Mouse (Mus musculus): ENCODE results near the gene Abhd17c. TPM values are rescaled to one million over a fixed set of nuclear protein-coding genes. Genes with fewer than 3 reads are reported as not detected.

Abhd17c gene
- polyA plus RNA-seq, 1 experiment = 57.3 TPM

- Histone ChIP-seq H3K9me3 (replicated peaks; ENCODE audit: control insufficient read depth, insufficient read depth, low read length, poor library complexity, severe bottlenecking) (no peaks in the 10 kb centered on the region), H3K36me3 (ENCODE audit: control insufficient read depth, insufficient read depth, low read length, poor library complexity, severe bottlenecking) (no peaks in the 10 kb centered on the region), H3K4me3 (ENCODE audit: low read depth, low read length) (no peak overlapping the region), H3K9ac (ENCODE audit: low read depth, poor library complexity, severe bottlenecking) (no peak overlapping the region), H3K27ac (ENCODE audit: insufficient read depth, low read length) (no peak overlapping the region), H3K4me1 (ENCODE audit: control insufficient read depth, insufficient read depth, low read length) (no peaks in the 10 kb centered on the region), H3K27me3 (ENCODE audit: control insufficient read depth, insufficient read depth, low read length, poor library complexity, severe bottlenecking) (no peaks in the 10 kb centered on the region)
- TF ChIP-seq CTCF (IDR thresholded peaks at IDR 0.05; ENCODE audit: low read depth, low read length) (no peak), POLR2A (IDR thresholded peaks at IDR 0.05; ENCODE audit: insufficient read depth, low read length) (no peak), EP300 (IDR thresholded peaks at IDR 0.05; ENCODE audit: insufficient read depth, low read depth, low read length) (no peak)
Observed at GRCm38 (mm10) chr7:84171177-84171787, 19.6 kb upstream of the Abhd17c start.

DNA sequence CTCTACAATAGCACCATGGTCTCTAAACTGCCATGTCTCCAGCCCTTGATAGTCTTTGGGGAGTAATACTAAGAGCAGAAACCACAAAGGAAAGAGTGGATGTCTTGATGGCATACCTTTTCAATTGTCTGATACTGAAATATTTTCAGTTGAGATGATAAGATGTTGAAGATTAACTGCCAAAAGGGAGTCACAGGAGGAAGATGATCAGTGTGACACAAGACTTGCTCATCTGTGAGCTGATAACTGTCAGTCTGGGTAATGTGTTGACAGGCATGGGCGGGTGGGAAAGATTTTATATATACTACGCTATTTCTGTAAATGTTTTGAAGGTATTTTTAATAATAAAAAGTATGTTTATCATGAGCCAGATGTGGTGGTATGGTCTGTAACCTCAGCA is 16.7 kb upstream of the Abhd17c start:
- Histone ChIP-seq H3K36me3 (ENCODE audit: control insufficient read depth, insufficient read depth, low read length, poor library complexity, severe bottlenecking) (no peaks in the 10 kb centered on the region), H3K9ac (ENCODE audit: low read depth, poor library complexity, severe bottlenecking) (no peak overlapping the region), H3K27me3 (ENCODE audit: control insufficient read depth, insufficient read depth, low read length, poor library complexity, severe bottlenecking) (no peaks in the 10 kb centered on the region), H3K4me1 (ENCODE audit: control insufficient read depth, insufficient read depth, low read length) (no peaks in the 10 kb centered on the region), H3K27ac (ENCODE audit: insufficient read depth, low read length) (no peak overlapping the region), H3K9me3 (replicated peaks; ENCODE audit: control insufficient read depth, insufficient read depth, low read length, poor library complexity, severe bottlenecking) (no peaks in the 10 kb centered on the region), H3K4me3 (ENCODE audit: low read depth, low read length) (no peak overlapping the region)
- TF ChIP-seq CTCF (IDR thresholded peaks at IDR 0.05; ENCODE audit: low read depth, low read length) = no peak
- TF ChIP-seq EP300 (IDR thresholded peaks at IDR 0.05; ENCODE audit: insufficient read depth, low read depth, low read length) = no peak
- no peak for TF ChIP-seq POLR2A (IDR thresholded peaks at IDR 0.05; ENCODE audit: insufficient read depth, low read length)

DNA sequence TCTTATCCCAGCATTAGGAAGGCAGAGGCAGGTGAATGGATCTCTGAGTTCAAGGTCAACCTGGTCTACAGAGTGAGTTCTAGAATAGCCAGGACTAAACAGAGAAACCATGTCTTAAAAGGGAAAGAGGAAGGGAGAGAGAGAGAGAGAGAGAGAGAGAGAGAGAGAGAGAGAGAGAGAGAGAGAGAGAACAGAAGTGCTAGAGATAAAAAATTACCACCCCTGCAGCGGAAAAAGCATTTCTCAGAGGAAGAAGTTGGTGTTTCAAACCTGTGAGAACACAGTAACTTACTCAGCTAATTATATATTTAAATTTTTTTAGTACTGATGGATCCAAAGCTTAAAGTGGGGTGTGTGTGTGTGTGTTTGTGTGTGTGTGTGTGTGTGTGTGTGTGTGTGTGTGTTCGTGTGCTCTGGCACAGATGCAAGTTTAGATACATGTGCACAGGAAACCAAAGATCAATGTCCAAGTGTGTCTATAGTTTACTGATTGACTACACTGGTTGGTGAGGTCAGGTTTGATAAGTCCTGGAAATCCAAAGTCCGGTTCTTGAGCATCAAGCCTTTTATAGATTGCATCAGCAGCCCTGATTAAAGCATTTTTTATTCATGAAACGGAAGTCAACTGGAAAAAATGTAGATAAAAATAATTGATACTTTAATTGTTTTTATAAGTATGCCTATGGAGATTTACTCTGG is 15.2 kb upstream of the Abhd17c start:
- TF ChIP-seq CTCF (IDR thresholded peaks at IDR 0.05; ENCODE audit: low read depth, low read length) = no peak
- no peak for TF ChIP-seq POLR2A (IDR thresholded peaks at IDR 0.05; ENCODE audit: insufficient read depth, low read length)
- no peak for TF ChIP-seq EP300 (IDR thresholded peaks at IDR 0.05; ENCODE audit: insufficient read depth, low read depth, low read length)
- Histone ChIP-seq H3K4me1 (ENCODE audit: control insufficient read depth, insufficient read depth, low read length) (no peaks in the 10 kb centered on the region), H3K36me3 (ENCODE audit: control insufficient read depth, insufficient read depth, low read length, poor library complexity, severe bottlenecking) (no peaks in the 10 kb centered on the region), H3K9ac (ENCODE audit: low read depth, poor library complexity, severe bottlenecking) (no peak overlapping the region), H3K4me3 (ENCODE audit: low read depth, low read length) (no peak overlapping the region), H3K27ac (ENCODE audit: insufficient read depth, low read length) (no peak overlapping the region), H3K9me3 (replicated peaks; ENCODE audit: control insufficient read depth, insufficient read depth, low read length, poor library complexity, severe bottlenecking) (no peaks in the 10 kb centered on the region), H3K27me3 (ENCODE audit: control insufficient read depth, insufficient read depth, low read length, poor library complexity, severe bottlenecking) (no peaks in the 10 kb centered on the region)

GRCm38 (mm10) chr7:84166007-84166406 is 14.3 kb upstream of the Abhd17c start:
- no peaks in the 10 kb centered on the region for H3K36me3 ChIP-seq (ENCODE audit: control insufficient read depth, insufficient read depth, low read length, poor library complexity, severe bottlenecking)
- H3K9ac ChIP-seq (ENCODE audit: low read depth, poor library complexity, severe bottlenecking) = no peak overlapping the region
- H3K4me3 ChIP-seq (ENCODE audit: low read depth, low read length) = no peak overlapping the region
- no peak overlapping the region for H3K27ac ChIP-seq (ENCODE audit: insufficient read depth, low read length)
- no peaks in the 10 kb centered on the region for H3K9me3 ChIP-seq (replicated peaks; ENCODE audit: control insufficient read depth, insufficient read depth, low read length, poor library complexity, severe bottlenecking)
- H3K27me3 ChIP-seq (ENCODE audit: control insufficient read depth, insufficient read depth, low read length, poor library complexity, severe bottlenecking) = no peaks in the 10 kb centered on the region
- no peak for TF ChIP-seq CTCF (IDR thresholded peaks at IDR 0.05; ENCODE audit: low read depth, low read length)
- no peak for TF ChIP-seq POLR2A (IDR thresholded peaks at IDR 0.05; ENCODE audit: insufficient read depth, low read length)
- TF ChIP-seq EP300 (IDR thresholded peaks at IDR 0.05; ENCODE audit: insufficient read depth, low read depth, low read length) = no peak
- H3K4me1 ChIP-seq (ENCODE audit: control insufficient read depth, insufficient read depth, low read length) = no peaks in the 10 kb centered on the region

DNA sequence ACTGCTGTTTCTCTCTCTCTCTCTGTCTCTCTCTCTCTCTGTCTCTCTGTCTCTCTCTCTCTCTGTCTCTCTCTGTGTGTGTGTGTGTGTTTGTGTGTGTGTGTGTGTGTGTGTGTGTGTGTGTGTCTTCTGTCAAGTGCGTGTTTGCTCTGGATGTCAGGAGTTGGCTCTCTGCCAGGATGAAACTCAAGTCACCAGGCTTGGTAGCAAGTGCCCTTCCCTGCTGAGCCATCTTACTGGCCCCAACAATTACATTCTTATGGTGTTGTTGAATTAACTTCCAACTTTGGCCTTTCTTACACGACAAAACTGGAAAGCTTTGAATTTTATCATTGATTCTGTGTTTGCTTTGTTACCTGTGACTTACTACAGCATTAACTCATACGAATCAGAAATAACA is 13.6 kb upstream of the Abhd17c start:
- H3K27ac ChIP-seq (ENCODE audit: insufficient read depth, low read length) = no peak overlapping the region
- H3K27me3 ChIP-seq (ENCODE audit: control insufficient read depth, insufficient read depth, low read length, poor library complexity, severe bottlenecking) = no peaks in the 10 kb centered on the region
- no peaks in the 10 kb centered on the region for H3K4me1 ChIP-seq (ENCODE audit: control insufficient read depth, insufficient read depth, low read length)
- no peaks in the 10 kb centered on the region for H3K9me3 ChIP-seq (replicated peaks; ENCODE audit: control insufficient read depth, insufficient read depth, low read length, poor library complexity, severe bottlenecking)
- H3K4me3 ChIP-seq (ENCODE audit: low read depth, low read length) = no peak overlapping the region
- H3K36me3 ChIP-seq (ENCODE audit: control insufficient read depth, insufficient read depth, low read length, poor library complexity, severe bottlenecking) = no peaks in the 10 kb centered on the region
- TF ChIP-seq CTCF (IDR thresholded peaks at IDR 0.05; ENCODE audit: low read depth, low read length) (no peak), POLR2A (IDR thresholded peaks at IDR 0.05; ENCODE audit: insufficient read depth, low read length) (no peak), EP300 (IDR thresholded peaks at IDR 0.05; ENCODE audit: insufficient read depth, low read depth, low read length) (no peak)
- no peak overlapping the region for H3K9ac ChIP-seq (ENCODE audit: low read depth, poor library complexity, severe bottlenecking)

- no peak for TF ChIP-seq EP300 (IDR thresholded peaks at IDR 0.05; ENCODE audit: insufficient read depth, low read depth, low read length)
- no peak for TF ChIP-seq CTCF (IDR thresholded peaks at IDR 0.05; ENCODE audit: low read depth, low read length)
- TF ChIP-seq POLR2A (IDR thresholded peaks at IDR 0.05; ENCODE audit: insufficient read depth, low read length) = no peak
- no peaks in the 10 kb centered on the region for H3K27me3 ChIP-seq (ENCODE audit: control insufficient read depth, insufficient read depth, low read length, poor library complexity, severe bottlenecking)
- no peak overlapping the region for H3K9ac ChIP-seq (ENCODE audit: low read depth, poor library complexity, severe bottlenecking)
- no peaks in the 10 kb centered on the region for H3K4me1 ChIP-seq (ENCODE audit: control insufficient read depth, insufficient read depth, low read length)
- H3K9me3 ChIP-seq (replicated peaks; ENCODE audit: control insufficient read depth, insufficient read depth, low read length, poor library complexity, severe bottlenecking) = no peaks in the 10 kb centered on the region
- no peak overlapping the region for H3K4me3 ChIP-seq (ENCODE audit: low read depth, low read length)
- H3K27ac ChIP-seq (ENCODE audit: insufficient read depth, low read length) = no peak overlapping the region
- H3K36me3 ChIP-seq (ENCODE audit: control insufficient read depth, insufficient read depth, low read length, poor library complexity, severe bottlenecking) = no peaks in the 10 kb centered on the region
Observed at GRCm38 (mm10) chr7:84164880-84165279, 13.2 kb upstream of the Abhd17c start.

Data from ES-Bruce4 (cell line).